Mouse (Mus musculus): ENCODE measurements around the gene Tnfaip8l2. TPM values are rescaled to one million over a fixed set of nuclear protein-coding genes. Genes with fewer than 3 reads are reported as not detected.

Gene Tnfaip8l2
- polyA plus RNA-seq (2015; fragmentation: Nextera tagmentation; extraction: Ambion mirVana) = 2.7 and 2.9 TPM in 2 replicates

DNA sequence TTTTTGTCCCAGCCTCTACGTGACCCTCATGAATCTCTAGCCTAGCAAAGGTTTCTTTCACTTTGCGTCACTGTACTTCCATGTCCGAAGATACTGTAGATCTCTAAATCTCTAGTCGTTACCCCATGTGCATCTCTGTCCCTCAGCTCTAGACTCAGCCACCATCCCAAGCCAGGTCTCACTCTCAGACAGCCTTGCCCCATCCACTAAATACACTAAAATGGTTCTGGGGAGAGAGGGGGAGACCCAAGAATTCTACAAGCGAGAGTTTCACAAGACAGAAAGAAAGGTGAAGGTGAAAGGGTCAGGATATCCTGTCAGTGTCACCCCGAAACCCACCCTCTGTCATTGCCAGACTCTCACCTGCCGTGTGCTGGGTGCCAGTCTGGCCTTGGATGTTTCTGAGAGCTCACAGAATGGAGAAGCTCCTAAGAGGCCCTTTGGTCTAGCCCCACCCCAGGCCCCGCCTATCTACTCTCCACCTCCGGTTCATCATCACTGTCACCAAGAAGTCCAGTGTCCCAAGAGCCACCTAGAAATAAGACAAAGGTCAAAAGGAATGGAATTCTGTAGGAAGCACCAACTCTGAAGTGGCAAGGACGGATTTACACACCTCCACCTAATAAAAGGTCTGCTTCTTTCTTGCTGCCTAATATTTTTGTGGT lies at the start of gene Tnfaip8l2:
Gene Tnfaip8l2, minus strand, starts transcription at position 409 of the 665 bp plus-strand sequence.
- H3K36me3 ChIP-seq = peaks cover 20% of the 10 kb centered on the region
- H3K9ac ChIP-seq = no peak within 1 kb of the TSS
- H3K27ac ChIP-seq = no peak within 1 kb of the TSS
- peaks cover 3% of the 10 kb centered on the region; the same call in 1 of the 2 replicates for H3K4me1 ChIP-seq
- H3K27me3 ChIP-seq = no peaks in the 10 kb centered on the region
- H3K4me2 ChIP-seq = no peak within 1 kb of the TSS
- H3K4me3 ChIP-seq (replicated peaks) = no peak within 1 kb of the TSS
- H3K9me3 ChIP-seq (replicated peaks) = no peaks in the 10 kb centered on the region
- no peak for ATAC-seq (replicated peaks; ENCODE audit: low FRiP score)
- 85% methylated on average over 10 of the region's 10 CpGs for WGBS

DNA sequence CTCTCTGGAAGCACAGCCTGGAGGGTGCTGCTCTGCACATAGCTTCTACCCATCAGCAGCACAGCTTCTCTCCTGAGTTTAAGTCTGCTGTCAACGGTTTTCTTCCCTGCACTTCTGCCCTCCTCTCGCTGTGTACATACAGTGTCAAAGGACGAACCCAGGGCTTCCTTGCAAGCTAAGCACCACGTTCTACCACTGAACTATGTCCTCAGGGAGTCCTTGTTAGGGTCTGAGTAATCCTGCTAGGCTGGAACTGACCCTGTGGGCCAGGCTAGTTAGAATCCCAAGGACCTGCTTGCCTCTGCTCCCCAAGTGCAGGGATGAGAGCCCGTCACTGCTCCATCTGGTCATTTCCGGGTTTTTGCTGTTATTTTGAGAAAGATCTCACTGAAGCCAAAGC lies 44.7 kb upstream of the Tnfaip8l2 start:
- WGBS = 86% methylated on average over 6 of the region's 6 CpGs
- no peak overlapping the region for H3K9ac ChIP-seq
- no peak overlapping the region for H3K4me3 ChIP-seq (replicated peaks)
- H3K36me3 ChIP-seq = peaks cover 81% of the 10 kb centered on the region
- H3K4me2 ChIP-seq = no peak overlapping the region
- ATAC-seq (replicated peaks; ENCODE audit: low FRiP score) = no peak
- H3K27me3 ChIP-seq = no peaks in the 10 kb centered on the region
- H3K9me3 ChIP-seq (replicated peaks) = no peaks in the 10 kb centered on the region
- no peaks in the 10 kb centered on the region for H3K4me1 ChIP-seq
- H3K27ac ChIP-seq = no peak overlapping the region

DNA sequence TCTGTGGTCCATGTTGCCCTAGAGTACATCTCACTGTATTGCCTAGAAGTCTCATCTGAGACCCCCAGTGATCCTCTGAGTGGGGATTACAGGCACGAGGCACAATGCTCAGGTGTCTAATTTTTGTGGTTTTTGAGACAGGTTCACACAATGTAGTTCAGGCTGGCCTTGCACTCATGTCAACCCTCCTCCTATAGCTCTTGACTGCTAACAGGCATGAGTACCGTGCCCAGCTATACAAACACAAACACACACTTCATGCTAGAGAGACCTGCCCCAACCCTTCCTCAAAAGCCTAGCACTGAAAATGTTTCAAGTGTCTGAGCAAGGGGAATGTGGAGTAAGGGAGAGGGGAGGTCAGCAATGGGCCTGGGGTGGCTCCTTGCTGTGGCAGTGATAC lies 43.9 kb upstream of the Tnfaip8l2 start:
- Histone ChIP-seq H3K36me3 (peaks cover 80% of the 10 kb centered on the region), H3K27me3 (no peaks in the 10 kb centered on the region), H3K4me3 (replicated peaks) (no peak overlapping the region), H3K27ac (no peak overlapping the region), H3K4me2 (no peak overlapping the region), H3K9me3 (replicated peaks) (no peaks in the 10 kb centered on the region), H3K4me1 (no peaks in the 10 kb centered on the region), H3K9ac (no peak overlapping the region)
- no peak for ATAC-seq (replicated peaks; ENCODE audit: low FRiP score)
- WGBS = 90% methylated on average over 2 of the region's 2 CpGs

DNA sequence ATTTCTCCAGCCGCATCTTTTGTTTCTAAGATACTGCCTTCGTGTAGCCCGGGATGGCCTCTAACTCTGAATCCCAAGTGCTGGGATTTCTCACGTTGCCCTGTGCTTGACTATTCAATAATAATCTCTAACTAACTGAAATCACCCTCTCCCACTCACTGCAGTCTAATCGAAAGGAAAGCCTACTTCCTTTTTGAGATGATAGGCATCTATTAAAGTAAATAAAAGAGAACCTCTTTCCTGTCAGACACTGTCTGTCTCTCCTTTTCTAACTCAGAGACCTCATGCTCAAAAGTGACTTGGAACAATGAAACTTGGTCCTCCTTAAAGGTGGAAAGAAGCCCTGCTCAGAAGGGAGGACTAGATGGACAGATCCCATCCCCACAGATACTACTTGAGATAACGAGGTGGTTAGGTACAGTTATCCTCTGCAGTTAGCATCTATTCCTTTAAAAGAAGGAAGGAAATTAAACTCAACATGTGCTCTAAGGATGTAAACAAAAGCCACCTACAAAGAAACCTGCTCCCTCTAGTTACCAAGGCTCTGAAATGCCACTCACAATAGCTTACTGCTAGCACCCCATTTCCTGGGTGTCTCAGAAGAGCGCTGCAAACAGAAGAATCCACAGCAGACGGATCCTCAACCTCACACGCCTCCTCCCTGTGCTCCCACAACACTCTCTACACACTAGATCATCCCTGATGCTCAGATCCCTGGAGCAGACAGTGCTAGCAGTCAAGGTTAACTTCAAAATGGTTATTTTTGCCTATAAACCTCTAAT lies 42.8 kb upstream of the Tnfaip8l2 start:
- ATAC-seq (replicated peaks; ENCODE audit: low FRiP score) = no peak
- no peak overlapping the region for H3K4me2 ChIP-seq
- no peak overlapping the region for H3K27ac ChIP-seq
- no peaks in the 10 kb centered on the region for H3K4me1 ChIP-seq
- H3K9me3 ChIP-seq (replicated peaks) = no peaks in the 10 kb centered on the region
- 90% methylated on average over 9 of the region's 9 CpGs for WGBS
- no peak overlapping the region for H3K4me3 ChIP-seq (replicated peaks)
- H3K36me3 ChIP-seq = peaks cover 75% of the 10 kb centered on the region
- no peak overlapping the region for H3K9ac ChIP-seq
- no peaks in the 10 kb centered on the region for H3K27me3 ChIP-seq

DNA sequence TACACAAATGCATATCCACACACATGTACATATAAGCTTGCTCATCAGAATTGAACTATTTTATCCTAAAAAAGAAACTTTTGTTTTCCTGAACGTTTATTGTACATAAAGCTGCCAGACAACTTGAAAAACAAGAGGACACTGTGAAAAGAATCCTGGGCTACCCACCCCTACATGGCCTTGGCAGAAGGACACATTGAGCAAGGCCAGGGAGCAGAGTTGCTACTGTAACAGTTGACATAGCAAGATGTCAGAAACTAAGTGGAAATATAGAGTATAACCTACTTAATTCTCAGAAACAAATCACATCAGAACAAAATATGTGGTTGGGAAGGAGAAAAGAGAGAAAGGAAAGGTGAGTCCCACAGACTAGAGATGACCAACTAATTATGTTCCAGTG lies 39.7 kb upstream of the Tnfaip8l2 start:
- Histone ChIP-seq H3K4me1 (no peaks in the 10 kb centered on the region), H3K9ac (no peak overlapping the region), H3K9me3 (replicated peaks) (no peaks in the 10 kb centered on the region), H3K36me3 (peaks cover 43% of the 10 kb centered on the region), H3K27ac (no peak overlapping the region), H3K27me3 (no peaks in the 10 kb centered on the region), H3K4me2 (no peak overlapping the region), H3K4me3 (replicated peaks) (no peak overlapping the region)
- WGBS = 75% methylated on average over 1 of the region's 1 CpGs
- ATAC-seq (replicated peaks; ENCODE audit: low FRiP score) = no peak

DNA sequence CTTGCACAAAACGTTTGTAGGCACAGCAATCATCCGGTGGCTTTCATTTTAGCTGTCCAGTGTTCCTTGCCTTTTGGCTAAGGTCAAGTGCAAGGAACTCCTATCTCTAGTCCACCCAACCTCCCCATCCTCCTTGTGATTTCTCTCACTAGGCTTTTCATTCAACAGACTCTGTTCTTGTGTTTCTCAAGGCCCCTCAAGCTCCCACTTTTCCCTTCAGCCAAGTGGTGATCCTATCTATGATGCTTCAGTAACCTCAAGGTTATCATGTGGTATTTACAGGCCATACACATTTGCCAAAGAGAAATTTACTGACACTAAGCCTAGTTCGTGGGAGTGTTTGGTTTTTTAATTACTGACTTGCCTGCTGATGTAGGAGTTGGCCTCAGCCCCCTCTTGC lies 37.7 kb upstream of the Tnfaip8l2 start:
- ATAC-seq (replicated peaks; ENCODE audit: low FRiP score) = no peak
- Histone ChIP-seq H3K4me1 (no peaks in the 10 kb centered on the region), H3K27ac (no peak overlapping the region), H3K27me3 (no peaks in the 10 kb centered on the region), H3K4me2 (no peak overlapping the region), H3K9ac (no peak overlapping the region), H3K4me3 (replicated peaks) (no peak overlapping the region), H3K9me3 (replicated peaks) (no peaks in the 10 kb centered on the region), H3K36me3 (peaks cover 26% of the 10 kb centered on the region)
- WGBS = 50% methylated on average over 3 of the region's 3 CpGs

DNA sequence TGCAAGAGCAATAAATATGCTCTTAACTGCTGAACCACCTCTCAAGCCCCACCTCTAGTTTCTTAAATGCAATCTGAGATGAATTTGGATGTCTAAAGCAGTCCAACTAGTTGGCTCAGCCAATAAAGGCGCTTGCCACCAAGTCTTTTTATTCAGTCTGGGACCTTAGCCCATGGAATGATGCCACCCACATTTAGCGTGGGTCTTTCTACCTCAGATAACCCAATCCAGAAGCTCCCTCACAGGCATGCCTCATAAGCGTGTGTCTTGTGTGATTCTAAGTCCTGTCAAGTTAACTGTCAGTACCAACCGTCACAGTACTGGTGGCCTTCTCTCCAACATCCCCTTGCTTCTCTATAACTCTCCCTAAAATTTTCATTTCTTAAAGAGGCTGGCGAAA lies 36.8 kb upstream of the Tnfaip8l2 start:
- peaks cover 16% of the 10 kb centered on the region for H3K36me3 ChIP-seq
- H3K4me2 ChIP-seq = no peak overlapping the region
- WGBS = 83% methylated on average over 5 of the region's 5 CpGs
- no peak overlapping the region for H3K27ac ChIP-seq
- no peak overlapping the region for H3K4me3 ChIP-seq (replicated peaks)
- no peak for ATAC-seq (replicated peaks; ENCODE audit: low FRiP score)
- H3K9ac ChIP-seq = no peak overlapping the region
- no peaks in the 10 kb centered on the region for H3K9me3 ChIP-seq (replicated peaks)
- peaks cover 3% of the 10 kb centered on the region for H3K27me3 ChIP-seq
- peaks cover 3% of the 10 kb centered on the region for H3K4me1 ChIP-seq

DNA sequence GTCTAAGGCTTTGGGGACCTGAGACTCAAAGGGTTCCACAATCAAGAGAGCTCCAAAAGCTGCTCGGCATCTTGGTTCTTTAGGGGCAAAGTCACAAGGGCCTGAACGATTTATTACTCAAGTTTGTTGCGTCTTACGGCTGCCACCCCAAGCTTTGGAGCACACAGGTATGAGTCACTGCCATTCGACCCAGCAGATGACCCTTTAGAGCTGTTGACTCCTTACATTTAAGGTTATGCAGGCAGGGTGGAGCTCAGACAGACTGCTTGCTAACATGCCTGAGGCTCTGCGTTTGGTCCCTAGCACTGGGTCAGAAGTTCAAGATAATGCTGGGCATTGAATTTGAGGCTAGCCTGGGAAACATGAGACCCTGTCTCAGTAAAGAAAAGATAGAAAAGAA lies 35.4 kb upstream of the Tnfaip8l2 start:
- Histone ChIP-seq H3K9me3 (replicated peaks) (no peaks in the 10 kb centered on the region), H3K27ac (no peak overlapping the region), H3K4me1 (peaks cover 16% of the 10 kb centered on the region), H3K4me3 (replicated peaks) (no peak overlapping the region), H3K4me2 (no peak overlapping the region), H3K27me3 (peaks cover 15% of the 10 kb centered on the region), H3K9ac (no peak overlapping the region), H3K36me3 (0 out of 2 replicates have a peak, but pooled peaks cover 5% of the 10 kb centered on the region)
- 54% methylated on average over 6 of the region's 6 CpGs for WGBS
- ATAC-seq (replicated peaks; ENCODE audit: low FRiP score) = no peak

DNA sequence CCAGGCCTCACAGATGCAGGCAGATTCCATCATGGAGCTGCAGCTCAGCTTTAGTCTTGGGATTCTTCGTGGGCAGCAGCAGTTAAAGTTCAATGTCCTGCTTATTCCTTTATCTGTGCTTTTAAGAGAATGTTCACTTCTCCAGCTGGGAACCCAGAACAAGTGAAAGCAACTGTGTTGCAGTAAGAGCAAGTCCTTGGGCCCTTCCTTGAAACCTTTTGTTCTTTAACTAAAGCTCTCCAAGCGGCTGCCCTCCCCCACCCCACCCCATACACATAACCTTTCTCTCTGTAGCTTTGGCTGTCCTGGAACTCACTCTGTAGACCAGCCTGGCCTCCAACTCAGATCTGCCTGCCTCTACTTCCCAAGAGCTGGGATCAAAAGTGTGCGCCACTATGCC lies 34.3 kb upstream of the Tnfaip8l2 start:
- 82% methylated on average over 3 of the region's 3 CpGs for WGBS
- H3K4me1 ChIP-seq = peaks cover 20% of the 10 kb centered on the region
- H3K9me3 ChIP-seq (replicated peaks) = no peaks in the 10 kb centered on the region
- H3K27me3 ChIP-seq = peaks cover 26% of the 10 kb centered on the region
- H3K36me3 ChIP-seq = peaks cover 4% of the 10 kb centered on the region; the same call in 1 of the 2 replicates
- no peak overlapping the region for H3K4me3 ChIP-seq (replicated peaks)
- H3K4me2 ChIP-seq = no peak overlapping the region
- no peak for ATAC-seq (replicated peaks; ENCODE audit: low FRiP score)
- no peak overlapping the region for H3K9ac ChIP-seq
- no peak overlapping the region for H3K27ac ChIP-seq

DNA sequence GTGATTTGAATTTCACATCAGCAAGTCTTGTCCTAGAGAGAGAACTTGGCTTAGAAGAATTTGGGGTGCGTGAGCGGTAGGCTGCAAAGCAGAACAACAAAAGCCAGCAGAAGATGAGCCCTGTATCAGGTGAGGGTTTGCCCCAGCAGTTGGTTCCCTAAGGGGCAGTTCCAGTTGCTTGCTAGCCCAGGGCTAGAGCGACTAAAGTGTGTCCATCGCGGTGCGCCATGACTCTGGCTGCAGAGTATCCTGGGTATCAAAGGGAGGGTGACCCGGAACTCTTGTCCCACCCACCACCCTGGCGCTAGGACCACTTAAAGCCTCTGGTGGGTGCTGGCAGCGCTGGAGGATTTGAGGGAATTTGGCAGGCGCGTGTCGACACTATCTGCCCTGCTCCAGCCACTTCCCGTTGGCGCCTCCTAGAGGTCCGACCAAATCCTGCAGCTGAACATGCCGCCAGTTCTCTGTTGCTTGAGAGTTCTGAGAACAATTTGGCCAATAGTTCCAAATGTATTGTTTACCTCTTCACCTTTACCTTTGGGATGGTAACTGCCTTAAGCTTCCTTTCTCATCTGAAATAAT lies 31.9 kb upstream of the Tnfaip8l2 start:
- 0 out of 2 replicates have a peak overlapping the region, but pooled peaks have one; percentile 35 for H3K9ac ChIP-seq
- ATAC-seq (replicated peaks; ENCODE audit: low FRiP score) = peak; percentile 34; the same call in 1 of the 2 replicates

DNA sequence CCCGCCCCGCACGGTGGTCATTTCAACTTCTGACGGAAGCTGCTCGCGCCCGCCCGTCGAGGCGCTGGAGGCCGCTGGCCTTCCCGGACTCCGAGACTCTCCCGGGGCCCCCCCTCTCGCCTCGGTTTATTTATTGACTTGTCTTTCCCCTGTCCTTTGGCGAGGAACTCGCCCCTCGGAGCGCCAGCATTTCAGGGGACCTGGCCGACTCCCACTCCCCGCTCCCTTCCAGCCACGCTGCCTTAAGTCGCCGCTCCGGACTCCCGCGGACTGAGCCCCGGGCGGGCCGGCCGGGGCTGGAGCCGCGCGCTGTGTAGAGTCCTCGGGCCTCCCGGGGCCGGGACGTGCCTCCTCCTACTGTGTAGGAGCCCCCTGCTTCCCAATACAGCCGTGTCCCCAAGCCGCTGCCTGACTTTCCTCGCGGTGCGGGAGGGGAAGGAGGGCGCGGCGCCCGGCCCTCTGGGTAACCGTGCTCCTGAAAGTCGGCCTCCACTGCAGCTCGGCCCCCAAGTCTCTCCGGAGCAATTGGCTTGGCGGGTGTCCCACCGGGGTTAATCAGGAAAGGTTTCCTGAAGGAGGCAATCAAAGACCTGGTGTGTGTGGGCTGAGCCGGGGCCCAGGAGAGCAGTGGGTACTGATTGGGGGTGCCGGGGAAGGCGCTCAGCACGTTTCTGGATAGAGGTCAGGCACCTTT lies 31.2 kb upstream of the Tnfaip8l2 start:
- H3K9me3 ChIP-seq (replicated peaks) = no peaks in the 10 kb centered on the region
- peaks cover 34% of the 10 kb centered on the region for H3K36me3 ChIP-seq
- peaks cover 20% of the 10 kb centered on the region for H3K4me1 ChIP-seq
- peak; percentile 68 for ATAC-seq (replicated peaks; ENCODE audit: low FRiP score)
- H3K4me3 ChIP-seq (replicated peaks) = peak overlapping the region; percentile 42
- H3K4me2 ChIP-seq = peak overlapping the region; percentile 80
- H3K27ac ChIP-seq = no peak overlapping the region
- H3K27me3 ChIP-seq = peaks cover 43% of the 10 kb centered on the region
- peak overlapping the region; percentile 56 for H3K9ac ChIP-seq
- WGBS = 6% methylated on average over 58 of the region's 58 CpGs

More for the DNA sequence above, 31.9 kb upstream of the Tnfaip8l2 start:
- peaks cover 20% of the 10 kb centered on the region for H3K4me1 ChIP-seq
- H3K4me2 ChIP-seq = peak overlapping the region; percentile 80
- peaks cover 27% of the 10 kb centered on the region for H3K36me3 ChIP-seq
- H3K9me3 ChIP-seq (replicated peaks) = no peaks in the 10 kb centered on the region
- peak overlapping the region; percentile 42 for H3K4me3 ChIP-seq (replicated peaks)
- H3K27ac ChIP-seq = no peak overlapping the region
- WGBS = 2% methylated on average over 16 of the region's 16 CpGs
- H3K27me3 ChIP-seq = peaks cover 43% of the 10 kb centered on the region
